Mouse (Mus musculus) ES-CJ7 (cell line): ENCODE data around the gene Gucd1.
A peak's percentile ranks its signal among the peaks of the same experiment; 100 is the strongest.
"Not testable (repeated sequence)": the region's sequence is repeated elsewhere in the genome, so short reads cannot be mapped to it uniquely, and the experiment has no call there.

Experiments
- DNase-seq: peaks from one replicate; pipeline ENCODE4 v3.0.0; 2011; ENCODE audit warnings: low read depth, low spot score

The Gucd1 gene

DNA sequence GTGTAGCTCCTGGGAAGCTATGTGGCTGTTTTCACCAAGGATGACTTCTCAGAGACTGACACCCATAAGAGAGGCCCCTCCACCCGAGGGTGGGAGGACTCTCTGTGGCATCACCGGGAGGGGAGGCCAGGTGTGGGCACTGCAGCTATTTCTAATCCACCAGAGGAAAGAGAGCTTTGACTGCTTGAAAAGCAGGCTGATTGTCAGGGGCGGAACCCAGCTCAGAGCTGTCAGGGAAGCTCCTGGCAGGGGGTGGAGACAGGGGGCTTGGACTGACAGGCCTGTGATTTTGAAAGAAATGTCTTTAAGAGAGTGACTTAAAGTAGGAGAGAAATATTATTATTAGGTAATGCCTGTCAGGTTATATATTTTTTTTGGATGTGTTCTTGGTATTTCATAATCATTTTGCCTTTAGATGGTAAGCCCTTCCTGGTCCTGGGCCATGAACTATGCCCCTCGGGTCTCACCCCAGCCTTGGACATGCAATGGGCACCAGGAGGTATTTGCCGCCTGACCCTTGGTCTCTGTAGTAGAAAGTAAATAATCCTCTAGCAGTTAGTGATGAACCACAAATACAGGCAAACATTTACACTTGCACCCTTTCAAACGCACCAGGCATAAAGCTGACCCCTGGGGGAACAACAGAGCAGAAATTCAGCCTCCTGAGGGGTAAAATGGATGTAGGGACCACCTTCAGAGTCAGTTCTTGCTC is 42.5 kb downstream of the Gucd1 start:
- DNase-seq = not testable (repeated sequence)

DNA sequence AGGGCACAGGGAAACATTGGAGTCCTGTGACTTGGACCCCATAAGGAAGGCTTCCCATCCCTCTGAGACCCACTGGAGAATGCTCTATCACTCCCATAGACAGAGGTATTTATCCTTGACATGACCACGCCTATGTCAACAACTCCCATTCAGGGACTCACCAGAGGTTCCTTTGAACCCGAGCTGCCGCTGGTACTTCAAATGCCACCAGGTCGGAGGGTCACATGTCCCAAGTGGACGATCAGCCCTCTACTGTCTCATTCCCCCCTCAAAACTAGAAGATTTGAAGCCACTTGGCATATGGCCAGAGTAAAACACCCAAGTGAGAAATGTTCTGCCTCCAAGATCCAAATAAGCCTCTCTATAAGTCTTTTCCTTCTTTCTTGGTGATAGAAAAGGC is 43.2 kb downstream of the Gucd1 start:
- no peak for DNase-seq

DNA sequence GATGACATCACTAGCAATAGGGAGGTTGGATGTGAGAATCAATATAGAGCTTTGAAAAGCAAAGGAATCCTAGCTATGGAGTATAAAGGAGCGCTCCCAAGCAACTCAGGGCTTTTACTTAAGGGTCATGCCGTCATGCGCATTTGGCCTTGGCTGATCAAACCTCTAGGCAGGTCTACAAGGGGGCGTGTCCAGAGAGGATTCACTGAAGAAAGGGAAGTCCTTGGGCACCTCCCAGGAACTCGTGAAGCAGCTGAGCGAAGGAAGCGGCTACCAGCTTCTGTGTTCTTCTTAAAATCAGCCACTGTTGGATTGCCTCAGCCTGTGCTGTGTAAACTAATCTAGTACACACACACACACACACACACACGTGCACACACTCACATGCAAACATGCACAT is 44.4 kb downstream of the Gucd1 start:
- DNase-seq = peak; percentile 67

DNA sequence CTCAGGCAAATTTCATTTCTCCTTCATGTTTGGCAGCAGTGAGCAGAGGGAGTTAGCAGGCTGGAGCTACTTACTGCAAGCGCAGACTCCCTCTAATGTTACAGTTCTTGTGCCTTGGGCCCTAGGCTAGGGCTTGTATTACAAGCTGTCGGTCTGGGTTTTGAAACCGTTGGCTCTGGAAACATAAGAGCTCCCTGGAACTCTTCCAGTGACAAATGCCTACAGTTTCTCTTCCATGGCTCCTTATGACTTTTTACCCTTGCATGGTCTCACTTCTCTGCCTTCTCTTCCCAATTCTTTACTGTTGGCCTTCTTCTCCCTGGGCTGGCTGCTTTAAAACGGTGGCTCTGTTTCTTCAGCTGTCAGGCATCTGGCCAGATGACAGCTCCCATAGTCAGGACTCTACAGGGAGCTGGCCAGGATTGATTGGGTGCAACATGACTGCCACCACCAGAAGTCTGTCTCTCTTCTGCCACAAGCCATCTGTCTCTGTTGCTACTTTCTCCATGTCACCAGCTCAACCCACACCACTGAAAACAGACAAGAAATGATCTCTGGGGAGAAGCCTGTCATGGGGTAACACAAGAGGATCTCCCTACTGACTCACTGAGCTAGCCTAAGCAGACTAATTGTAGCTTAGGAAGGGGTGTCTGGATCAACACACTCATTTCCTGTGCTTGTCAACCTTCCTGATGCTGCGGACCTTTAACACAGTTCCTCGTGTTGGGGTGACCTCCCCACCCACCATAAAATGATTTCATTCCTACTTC is 51.8 kb downstream of the Gucd1 start:
- no peak for DNase-seq

DNA sequence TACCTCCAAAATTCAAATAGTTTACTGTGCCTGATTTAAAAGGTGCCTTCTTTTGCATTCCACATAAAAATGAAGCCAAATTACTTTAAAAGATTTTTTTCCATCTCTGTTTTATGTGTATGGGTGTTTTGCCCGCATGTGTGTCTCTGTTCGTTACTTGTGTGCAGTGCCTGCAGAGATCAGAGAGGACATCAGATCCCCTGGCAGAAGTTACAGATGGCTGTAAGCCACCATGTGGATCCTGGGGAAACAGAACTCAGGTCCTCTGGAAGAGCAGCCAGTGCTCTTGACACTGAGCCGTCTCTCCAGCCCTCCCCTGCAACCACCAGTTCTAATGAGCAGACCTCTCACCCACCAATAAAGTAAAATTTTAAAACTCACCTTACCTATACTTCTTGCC is 55.0 kb downstream of the Gucd1 start:
- no peak for DNase-seq

DNA sequence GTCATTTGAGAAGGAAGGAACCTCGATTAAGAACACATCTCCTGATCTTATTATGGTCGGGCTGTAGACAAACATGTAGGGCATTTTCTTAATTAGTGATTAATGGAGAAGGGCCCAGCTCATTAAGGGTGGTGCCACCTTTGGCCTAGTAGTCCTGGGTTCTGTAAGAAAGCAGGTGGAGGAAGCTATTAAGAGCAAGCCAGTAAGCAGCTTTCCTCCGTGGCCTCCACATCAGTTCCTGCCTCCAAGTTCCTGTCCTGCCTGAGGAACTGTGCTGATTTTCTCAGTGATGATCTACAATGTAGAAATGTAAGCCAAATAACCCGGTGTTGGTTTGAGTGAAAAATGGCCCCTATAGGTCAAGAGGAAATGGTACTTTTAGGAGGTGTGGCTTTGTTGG is 59.4 kb downstream of the Gucd1 start:
- no peak for DNase-seq

DNA sequence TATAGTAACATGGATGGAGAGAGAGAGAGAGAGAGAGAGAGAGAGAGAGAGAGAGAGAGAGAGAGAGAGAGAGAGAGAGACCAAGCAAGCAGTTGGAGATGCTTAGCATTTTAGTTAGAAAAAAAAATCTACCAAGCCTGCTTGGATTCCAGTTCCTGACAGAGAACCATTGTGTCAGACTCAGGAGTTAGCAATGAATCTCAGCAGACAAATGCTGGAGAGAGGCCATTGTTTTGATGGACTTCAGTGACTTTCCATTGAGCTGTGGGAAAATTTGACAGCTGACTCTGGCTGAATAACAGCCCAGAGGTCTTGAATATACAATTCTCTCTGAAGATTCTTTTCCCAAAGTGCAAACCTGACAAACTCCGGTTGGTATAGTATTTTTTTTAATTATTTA is 59.9 kb downstream of the Gucd1 start:
- DNase-seq = no peak

DNA sequence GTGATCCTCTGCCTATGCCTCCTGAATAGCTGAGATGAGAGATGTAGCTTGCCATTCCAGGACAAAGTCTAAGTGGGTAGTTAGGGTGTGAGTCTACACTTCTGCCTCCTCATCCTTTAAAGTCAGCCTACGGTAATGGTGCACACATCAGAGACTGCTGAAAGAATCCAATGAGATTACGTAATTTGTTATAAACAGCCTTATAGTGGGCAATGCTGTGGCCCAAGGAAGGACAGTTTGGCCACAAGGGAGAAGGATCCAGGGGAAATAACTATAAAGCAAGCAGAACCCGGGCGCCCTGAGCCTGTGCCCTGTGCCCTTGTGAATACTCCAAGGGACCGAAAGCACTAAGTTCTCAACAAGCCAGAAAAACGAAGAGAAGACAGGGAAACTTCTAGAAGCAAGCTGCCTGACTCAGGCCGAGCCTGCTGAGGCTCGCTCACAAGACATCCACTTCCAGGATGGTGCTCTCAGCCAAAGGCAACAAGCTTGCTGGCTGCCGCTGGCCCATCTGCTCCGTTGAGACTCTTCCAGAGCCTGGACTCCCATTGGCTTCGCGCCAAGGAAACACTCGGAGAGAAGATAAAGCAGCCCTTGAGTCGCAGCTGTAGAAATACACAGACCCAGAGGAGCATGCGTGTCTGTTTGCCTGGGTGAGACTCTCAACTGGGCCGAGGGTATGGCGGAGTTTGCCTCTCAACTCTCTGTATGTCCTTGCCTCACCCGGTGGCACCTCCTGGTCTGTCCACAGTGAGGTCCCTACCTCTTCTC is 61.5 kb downstream of the Gucd1 start:
- DNase-seq = not testable (repeated sequence)

DNA sequence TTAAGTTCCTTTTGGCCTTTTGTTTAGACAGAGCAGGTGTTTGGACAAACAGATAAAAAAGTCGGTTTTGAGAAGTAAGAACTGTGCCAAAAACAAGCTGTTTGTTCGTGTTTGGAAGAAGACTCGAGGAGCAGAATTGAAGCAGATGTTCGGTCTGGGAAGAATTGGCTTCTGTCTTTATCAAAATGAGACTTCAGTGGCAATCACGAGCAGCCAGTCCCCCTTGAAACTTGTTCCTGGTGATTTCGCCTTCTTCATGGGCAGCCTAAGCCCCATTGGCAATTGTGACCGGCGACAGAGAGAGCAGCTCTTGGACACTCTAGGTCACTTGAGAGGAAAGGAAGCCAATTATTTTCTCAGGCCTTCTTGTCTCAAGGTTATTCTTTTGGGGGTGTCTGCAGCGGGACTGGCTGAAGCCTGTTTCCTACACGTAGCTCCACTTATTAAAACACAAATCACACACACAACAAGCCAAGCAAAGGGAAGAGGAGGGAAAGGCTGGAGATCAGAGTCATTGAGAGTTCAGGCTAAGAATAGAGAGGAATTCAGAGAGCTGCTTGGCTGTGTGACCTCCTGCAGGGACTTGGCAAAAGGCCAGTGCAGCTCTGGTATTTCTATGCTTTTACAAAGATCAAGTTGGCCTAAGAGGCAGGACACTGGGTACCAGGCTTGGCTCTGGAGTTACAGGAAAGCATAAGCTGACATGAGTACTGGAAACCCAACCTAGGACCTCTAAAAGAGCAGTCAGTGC is 66.6 kb downstream of the Gucd1 start:
- peak; percentile 26 for DNase-seq

DNA sequence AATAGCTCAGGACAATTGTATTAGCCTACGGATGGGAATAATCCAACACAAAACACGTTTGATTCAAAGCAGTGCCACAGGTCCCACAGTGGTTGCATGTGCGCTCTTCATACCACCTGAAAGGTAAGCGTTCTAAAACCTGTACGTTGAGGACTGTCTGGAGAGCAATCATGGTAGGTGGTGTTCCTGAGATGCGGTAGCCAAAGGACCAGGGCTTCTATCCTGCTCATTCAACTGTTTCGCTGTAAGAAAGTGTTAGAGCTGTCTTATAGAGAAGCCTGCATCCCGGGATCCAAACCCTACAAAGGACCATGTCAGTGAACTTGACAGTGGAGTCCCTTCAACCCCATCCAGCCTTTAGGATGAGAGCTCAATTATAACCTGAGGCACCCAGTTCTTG is 67.4 kb downstream of the Gucd1 start:
- no peak for DNase-seq

DNA sequence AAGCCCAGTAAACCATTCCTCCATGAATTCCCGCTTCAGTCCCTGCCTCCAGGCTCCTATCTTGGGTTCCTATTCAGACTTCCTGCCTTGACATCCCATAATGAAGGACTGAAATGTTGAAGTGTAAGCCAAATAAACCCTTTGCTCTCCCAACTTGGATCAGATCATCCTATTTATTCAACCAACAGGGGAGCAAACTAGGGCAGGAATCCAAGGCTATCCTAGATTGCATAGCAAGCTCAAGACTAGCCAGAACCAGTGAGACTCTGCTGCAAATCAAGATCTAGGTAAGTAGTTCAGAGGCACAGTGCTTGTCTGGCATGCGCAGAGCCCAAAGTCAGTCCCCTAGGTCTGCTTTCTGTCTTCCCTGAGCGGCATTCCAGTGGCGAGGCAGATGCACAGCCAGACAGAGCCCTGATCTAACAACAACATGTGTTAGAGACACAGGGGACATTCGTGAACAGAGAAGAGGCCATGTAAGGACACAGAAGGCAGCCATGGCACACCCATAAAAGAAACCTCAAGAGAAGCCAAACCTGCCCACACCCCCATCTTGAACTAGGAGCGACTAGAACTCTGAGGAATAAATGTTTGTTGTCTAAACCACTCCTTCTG is 68.9 kb downstream of the Gucd1 start:
- DNase-seq = no peak

DNA sequence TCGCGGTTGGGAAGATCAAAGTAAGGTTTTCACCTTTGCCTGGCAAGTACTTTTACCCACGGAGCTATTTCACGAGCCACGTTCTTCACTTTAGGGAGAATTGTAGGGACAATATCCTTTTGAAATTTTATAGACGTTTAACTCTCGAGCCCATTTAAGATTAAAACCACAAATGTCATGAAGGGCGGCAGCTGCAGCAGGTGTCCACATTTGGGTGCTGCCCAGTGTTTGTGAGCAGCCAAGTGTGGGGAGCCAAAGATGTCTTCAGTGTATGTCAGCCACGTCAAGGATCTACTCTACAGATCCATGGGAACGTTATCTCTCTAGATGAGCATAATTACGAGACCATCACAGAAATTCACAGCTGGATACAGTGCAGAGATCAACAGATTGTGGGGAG is 70.3 kb downstream of the Gucd1 start:
- no peak for DNase-seq

DNA sequence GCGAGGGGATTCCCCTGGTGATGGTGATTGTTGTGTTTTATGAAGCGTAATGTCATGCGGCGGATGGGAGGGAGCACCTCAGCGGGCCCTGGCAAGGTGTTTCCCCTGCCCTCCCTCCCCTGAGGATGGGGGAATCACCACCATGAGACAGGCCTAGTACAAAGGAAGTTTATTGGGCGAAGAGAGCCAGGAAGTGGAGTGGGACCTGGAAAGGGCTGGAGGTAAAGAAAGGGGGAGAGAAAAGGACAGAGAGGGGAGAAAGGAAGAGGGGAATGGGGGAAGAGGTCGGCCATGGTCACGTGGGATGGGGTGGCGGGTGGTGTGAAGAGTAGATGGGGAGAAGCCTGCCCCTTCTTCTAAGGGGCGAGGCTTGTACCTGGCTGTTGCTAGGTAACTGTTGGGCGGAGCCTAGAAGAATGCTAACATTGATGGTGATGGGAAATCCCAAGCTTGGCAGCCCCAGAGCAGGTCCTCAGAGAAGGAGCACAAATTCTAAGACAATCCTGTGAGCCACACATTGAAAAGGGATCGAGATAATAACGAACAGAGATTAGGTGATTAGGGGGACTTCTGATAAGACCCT is 71.2 kb downstream of the Gucd1 start:
- DNase-seq = peak; percentile 33

DNA sequence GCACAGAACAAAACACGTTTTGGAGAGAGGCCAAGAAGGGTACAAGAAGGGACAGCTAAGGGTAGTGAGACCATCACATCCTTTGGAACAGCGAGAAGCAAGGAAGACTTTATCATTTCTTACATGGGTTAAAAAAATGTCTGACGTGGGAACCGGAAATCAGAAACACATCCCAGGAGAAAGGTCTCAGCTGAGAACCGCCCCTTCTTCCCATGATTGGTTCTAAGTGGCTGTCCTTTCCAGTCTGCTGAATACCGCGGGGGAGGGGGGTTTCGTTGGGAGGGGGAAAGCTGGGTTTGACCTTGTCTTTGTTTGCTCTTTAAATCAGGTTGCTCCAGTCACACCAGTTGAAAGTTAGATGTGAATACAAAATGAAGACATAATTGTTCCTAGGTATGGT is 72.7 kb downstream of the Gucd1 start:
- DNase-seq = no peak

DNA sequence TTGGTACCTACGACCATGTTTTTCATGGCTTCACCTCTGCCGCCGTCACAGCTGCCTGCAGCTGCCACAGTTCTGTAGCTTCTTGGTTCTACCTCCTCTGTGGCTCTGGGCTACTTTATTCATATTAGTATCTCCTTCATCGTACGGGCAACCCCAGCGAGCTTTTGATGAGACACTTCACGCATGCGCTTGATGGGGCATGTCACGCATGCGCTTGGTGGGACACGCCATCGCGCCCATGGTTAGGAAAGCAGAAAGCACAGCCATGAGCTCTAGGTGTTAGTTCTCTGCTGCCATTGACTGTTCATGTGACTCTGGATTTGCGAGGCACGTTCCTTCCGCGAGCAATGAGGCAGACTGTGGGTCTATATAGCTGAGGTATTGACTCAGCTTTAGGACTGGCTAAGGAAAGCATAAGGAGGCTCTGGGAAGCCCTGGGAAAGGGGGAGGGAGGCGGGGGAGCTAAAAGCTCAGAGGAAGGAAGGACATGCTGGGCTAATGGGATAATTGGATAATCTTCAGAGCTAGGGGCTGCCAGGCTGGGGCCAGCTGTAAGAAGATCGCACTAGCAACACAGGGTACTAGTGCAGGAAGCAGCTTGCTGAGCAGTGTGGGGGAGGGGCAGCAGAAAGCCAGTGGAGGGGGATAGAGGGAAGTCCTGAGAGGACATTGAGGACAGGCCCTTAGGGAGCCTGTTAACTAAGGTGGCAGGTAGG is 73.5 kb downstream of the Gucd1 start:
- DNase-seq = no peak

DNA sequence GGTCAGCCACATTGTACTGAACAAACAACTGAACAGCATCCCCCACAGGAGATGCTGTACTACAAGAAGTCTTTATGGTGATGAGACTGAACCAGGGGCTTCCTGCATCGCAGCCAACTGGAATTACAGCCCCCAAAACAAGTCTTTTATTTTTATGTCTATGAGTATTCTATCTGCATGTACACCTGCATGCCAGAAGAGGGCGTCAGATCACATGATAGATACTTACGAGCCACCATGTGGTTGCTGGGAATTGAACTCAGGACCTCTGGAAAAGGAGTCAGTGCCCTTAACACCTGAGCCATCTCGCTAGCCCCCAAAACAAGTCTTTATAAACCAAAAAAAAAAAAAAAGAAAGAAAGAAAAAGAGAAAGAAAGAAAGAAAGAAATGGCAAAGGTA is 74.8 kb downstream of the Gucd1 start:
- peak; percentile 38 for DNase-seq

DNA sequence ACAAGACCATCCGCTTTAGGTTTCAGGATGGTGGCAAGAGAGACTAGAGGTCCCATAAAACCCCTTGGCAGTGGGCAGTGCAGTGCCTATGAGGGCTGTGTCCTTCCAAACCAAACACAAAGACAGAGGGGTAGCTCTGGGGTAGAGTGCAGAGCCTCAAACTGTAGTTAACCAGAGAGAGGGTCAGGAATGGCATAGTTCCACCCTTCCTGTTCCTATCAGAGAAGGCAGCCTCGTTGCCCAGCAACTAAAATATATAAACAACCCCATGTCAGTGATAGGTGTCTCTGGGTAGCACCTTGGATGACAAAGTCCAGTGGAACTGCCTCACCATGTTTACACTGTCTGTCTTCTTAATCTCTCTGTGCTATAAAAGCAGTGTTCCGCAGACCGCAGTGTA is 76.0 kb downstream of the Gucd1 start:
- DNase-seq = no peak

DNA sequence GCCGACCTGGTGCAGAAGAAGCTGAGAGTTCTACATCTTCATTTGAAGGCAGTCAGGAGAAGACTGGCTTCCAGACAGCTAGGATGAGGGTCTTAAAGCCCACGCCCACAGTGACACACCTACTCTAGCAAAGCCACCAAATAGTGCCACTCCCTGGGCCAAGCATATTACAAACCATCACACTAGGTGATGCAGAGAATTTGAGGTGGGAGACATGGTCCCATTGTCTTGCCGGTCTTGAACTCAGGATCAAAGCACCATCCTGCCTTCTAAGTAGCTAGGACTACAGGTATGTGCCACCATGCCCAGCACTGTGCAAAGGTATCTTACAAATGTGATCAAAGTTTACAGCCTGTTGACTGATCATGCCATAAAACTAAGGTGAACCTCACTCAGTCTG is 77.0 kb downstream of the Gucd1 start:
- DNase-seq = no peak

DNA sequence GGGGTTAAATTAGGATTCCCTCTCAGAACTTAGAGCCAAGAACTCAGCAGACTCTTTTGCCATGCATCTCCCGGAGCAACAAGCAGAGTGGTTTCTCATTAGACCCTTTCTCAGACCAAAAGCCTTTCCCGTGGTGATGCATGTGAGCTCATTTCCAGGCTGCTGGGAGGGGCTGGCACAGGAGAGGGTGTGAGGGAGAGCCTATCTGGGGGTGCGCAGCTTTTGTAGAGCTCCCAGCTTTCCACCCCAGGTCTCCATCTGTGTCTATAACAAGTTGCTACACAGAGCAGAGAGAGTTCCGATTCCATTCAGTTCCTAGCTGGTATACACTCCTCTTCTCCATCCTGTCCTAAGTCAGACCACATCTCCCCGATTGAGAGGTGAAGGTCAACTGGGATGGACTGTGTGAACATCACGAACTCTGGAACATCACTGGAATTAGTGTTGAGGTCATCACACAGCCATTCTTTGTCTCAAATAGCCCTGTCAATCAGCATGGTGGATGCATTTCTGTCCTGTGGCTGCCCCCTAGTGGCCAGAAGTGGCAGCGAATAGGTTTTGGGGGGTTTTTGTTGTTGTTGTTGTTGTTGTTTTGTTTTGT is 78.5 kb downstream of the Gucd1 start:
- DNase-seq = peak; percentile 51
